ENCODE assay signal across 9 mouse cellular contexts in genomic region chr14:25470224-25470805, GRCm38 (mm10). TPM values are rescaled to one million over a fixed set of nuclear protein-coding genes. Genes with fewer than 3 reads are reported as not detected.
DNase-seq lines count a peak whose midpoint lies in the region; ATAC-seq and TF ChIP-seq lines count a peak whose summit lies in the region.
"Had no signal": no experiment of that assay in that cellular context is flagged by ENCODE, and none has a peak within 500 bp of the region (broad histone marks: within the 10 kb centered on the region; RNA-seq: fewer than 3 reads in every experiment).

No protein-coding gene starts in this region.

- DNase-seq in heart, postnatal 0 days (ENCODE audit: low spot score), result no peak
- DNase-seq in heart, postnatal 14 days, result no peak
- no peak for DNase-seq in neural tube, embryonic 10.5 days (ENCODE audit: extremely low spot score, low spot score)
- no peak for DNase-seq in hindbrain, postnatal 0 days (ENCODE audit: low spot score)
- no peak for DNase-seq in stomach, postnatal 0 days (ENCODE audit: low spot score)
- no peak for DNase-seq in gastrocnemius, postnatal 25 days
- DNase-seq: adrenal gland, adult 2 months had no signal

- no peaks in the 10 kb centered on the region for H3K27me3 ChIP-seq in heart, postnatal 0 days (ENCODE audit: control insufficient read depth, insufficient read depth, low read length)
- H3K27me3 ChIP-seq in neural tube, embryonic 13.5 days, result no peaks in the 10 kb centered on the region
- H3K27me3 ChIP-seq in hindbrain, postnatal 0 days (ENCODE audit: insufficient read depth, low read length), result no peaks in the 10 kb centered on the region
- H3K27me3 ChIP-seq in stomach, postnatal 0 days (ENCODE audit: control insufficient read depth, insufficient read depth, low read length), result no peaks in the 10 kb centered on the region

- H3K36me3 ChIP-seq in heart, postnatal 0 days (replicated peaks; ENCODE audit: control insufficient read depth, insufficient read depth, low read length), result no peaks in the 10 kb centered on the region
- no peaks in the 10 kb centered on the region for H3K36me3 ChIP-seq in neural tube, embryonic 13.5 days
- H3K36me3 ChIP-seq in hindbrain, postnatal 0 days (ENCODE audit: insufficient read depth, low read length), result no peaks in the 10 kb centered on the region
- no peaks in the 10 kb centered on the region for H3K36me3 ChIP-seq in stomach, postnatal 0 days (ENCODE audit: control insufficient read depth, insufficient read depth, low read length)
- H3K36me3 ChIP-seq: G1E had no signal

- H3K27ac ChIP-seq in heart, postnatal 0 days (ENCODE audit: low read depth), result peak overlapping the region; percentile 22; the same call in 1 of the 2 replicates
- 0 out of 2 replicates have a peak overlapping the region, but pooled peaks have one; percentile 33 for H3K27ac ChIP-seq in neural tube, embryonic 13.5 days (replicated peaks)
- H3K27ac ChIP-seq in hindbrain, postnatal 0 days, result peak overlapping the region; percentile 26; the same call in 1 of the 2 replicates
- peak overlapping the region; percentile 45; the same call in 1 of the 2 replicates for H3K27ac ChIP-seq in stomach, postnatal 0 days (replicated peaks)

- TF ChIP-seq EP300 in heart, postnatal 0 days (IDR thresholded peaks at IDR 0.05; ENCODE audit: low read depth), result no peak
- TF ChIP-seq EP300 in stomach, postnatal 0 days (optimal IDR thresholded peaks at IDR 0.05), result no peak

- TF ChIP-seq CTCF in heart, postnatal 0 days (IDR thresholded peaks at IDR 0.05; ENCODE audit: low read depth), result no peak
- no peak for TF ChIP-seq CTCF in hindbrain, postnatal 0 days (IDR thresholded peaks at IDR 0.05; ENCODE audit: low read depth)
- TF ChIP-seq CTCF in stomach, postnatal 0 days (IDR thresholded peaks at IDR 0.05; ENCODE audit: low read depth), result no peak

- no peak overlapping the region for H3K4me2 ChIP-seq in heart, postnatal 0 days (ENCODE audit: low read depth, low read length)
- no peak overlapping the region for H3K4me2 ChIP-seq in neural tube, embryonic 13.5 days
- no peak overlapping the region for H3K4me2 ChIP-seq in hindbrain, postnatal 0 days (ENCODE audit: low read depth, low read length)
- H3K4me2 ChIP-seq in stomach, postnatal 0 days (replicated peaks; ENCODE audit: low read depth), result no peak overlapping the region

- no peak overlapping the region for H3K9ac ChIP-seq in heart, postnatal 0 days (replicated peaks; ENCODE audit: low read depth, low read length)
- H3K9ac ChIP-seq in neural tube, embryonic 13.5 days, result peak overlapping the region; percentile 31; the same call in 1 of the 2 replicates
- no peak overlapping the region for H3K9ac ChIP-seq in hindbrain, postnatal 0 days (replicated peaks; ENCODE audit: low read length)
- no peak overlapping the region for H3K9ac ChIP-seq in stomach, postnatal 0 days (ENCODE audit: low read length)

- ATAC-seq in heart, postnatal 0 days (ENCODE audit: insufficient read depth, low read depth), result no peak
- no peak for ATAC-seq in neural tube, embryonic 13.5 days (ENCODE audit: low read depth)
- 0 out of 2 replicates have a peak, but pooled peaks have one; percentile 25 for ATAC-seq in hindbrain, postnatal 0 days
- no peak for ATAC-seq in stomach, postnatal 0 days (ENCODE audit: low FRiP score, low TSS enrichment)

- 61% methylated on average over 7 of the region's 7 CpGs for WGBS in heart, postnatal 0 days
- 72% methylated on average over 7 of the region's 7 CpGs for whole genome bisulfite sequencing in neural tube, embryonic 13.5 days
- 51% methylated on average over 7 of the region's 7 CpGs for WGBS in hindbrain, postnatal 0 days
- 64% methylated on average over 7 of the region's 7 CpGs for WGBS in stomach, postnatal 0 days

- no peak overlapping the region for H3K4me3 ChIP-seq in heart, postnatal 0 days (ENCODE audit: low read depth, low read length)
- H3K4me3 ChIP-seq in neural tube, embryonic 13.5 days, result no peak overlapping the region
- H3K4me3 ChIP-seq in hindbrain, postnatal 0 days (ENCODE audit: low read length), result no peak overlapping the region
- H3K4me3 ChIP-seq in stomach, postnatal 0 days (ENCODE audit: low read depth, low read length), result no peak overlapping the region

- H3K4me1 ChIP-seq in heart, postnatal 0 days (ENCODE audit: control insufficient read depth, insufficient read depth), result peaks cover 73% of the 10 kb centered on the region
- H3K4me1 ChIP-seq in neural tube, embryonic 13.5 days (replicated peaks), result peaks cover 96% of the 10 kb centered on the region
- H3K4me1 ChIP-seq in hindbrain, postnatal 0 days (ENCODE audit: insufficient read depth, low read length), result peaks cover 81% of the 10 kb centered on the region
- peaks cover 30% of the 10 kb centered on the region for H3K4me1 ChIP-seq in stomach, postnatal 0 days (replicated peaks; ENCODE audit: control insufficient read depth, insufficient read depth)

- no peaks in the 10 kb centered on the region for H3K9me3 ChIP-seq in heart, postnatal 0 days (replicated peaks; ENCODE audit: control insufficient read depth, low read length)
- no peaks in the 10 kb centered on the region for H3K9me3 ChIP-seq in neural tube, embryonic 13.5 days
- no peaks in the 10 kb centered on the region for H3K9me3 ChIP-seq in hindbrain, postnatal 0 days (ENCODE audit: low read length)
- H3K9me3 ChIP-seq in stomach, postnatal 0 days (ENCODE audit: control insufficient read depth, low read length), result no peaks in the 10 kb centered on the region

- intact Hi-C loops in heart, postnatal 14 days (cut with DNase I), result no loop called here

RNA-seq across cellular contexts. Expression of gene Zmiz1, which starts 11.3 kb away (rescaled TPM):
- total RNA-seq in heart, postnatal 0 days (2014; rRNA removed; ENCODE audit: low replicate concordance), result 41.0 and 47.8 TPM in 2 replicates
- polyA plus RNA-seq in heart, postnatal 0 days (2015; fragmentation: Nextera tagmentation; extraction: Ambion mirVana), result 12.4 and 13.8 TPM in 2 replicates
- 10 to 100 TPM; 53.9 to 59.4 TPM for total RNA-seq in heart, postnatal 14 days (2021)
- polyA plus RNA-seq in neural tube, embryonic 13.5 days (2015; fragmentation: Nextera tagmentation; extraction: Ambion mirVana), result 57.2 and 66.2 TPM in 2 replicates
- 129 and 135 TPM in 2 replicates for total RNA-seq in hindbrain, postnatal 0 days (2014; rRNA removed)
- polyA plus RNA-seq in hindbrain, postnatal 0 days (2015; fragmentation: Nextera tagmentation; extraction: Ambion mirVana), result 41.9 and 50.6 TPM in 2 replicates
- 13.0 and 13.8 TPM in 2 replicates for polyA plus RNA-seq in stomach, postnatal 0 days (2015; fragmentation: Nextera tagmentation; extraction: Ambion mirVana)
- total RNA-seq in gastrocnemius, postnatal 25 days (2021), result 10 to 100 TPM; 26.4 to 29.8 TPM
